Mouse (Mus musculus): ENCODE results near the gene Jazf1. TPM values are rescaled to one million over a fixed set of nuclear protein-coding genes. Genes with fewer than 3 reads are reported as not detected.

The Jazf1 gene
- total and polyA plus RNA-seq, 3 experiments: 0.42 to 1.7 (median 0.75) TPM

DNA sequence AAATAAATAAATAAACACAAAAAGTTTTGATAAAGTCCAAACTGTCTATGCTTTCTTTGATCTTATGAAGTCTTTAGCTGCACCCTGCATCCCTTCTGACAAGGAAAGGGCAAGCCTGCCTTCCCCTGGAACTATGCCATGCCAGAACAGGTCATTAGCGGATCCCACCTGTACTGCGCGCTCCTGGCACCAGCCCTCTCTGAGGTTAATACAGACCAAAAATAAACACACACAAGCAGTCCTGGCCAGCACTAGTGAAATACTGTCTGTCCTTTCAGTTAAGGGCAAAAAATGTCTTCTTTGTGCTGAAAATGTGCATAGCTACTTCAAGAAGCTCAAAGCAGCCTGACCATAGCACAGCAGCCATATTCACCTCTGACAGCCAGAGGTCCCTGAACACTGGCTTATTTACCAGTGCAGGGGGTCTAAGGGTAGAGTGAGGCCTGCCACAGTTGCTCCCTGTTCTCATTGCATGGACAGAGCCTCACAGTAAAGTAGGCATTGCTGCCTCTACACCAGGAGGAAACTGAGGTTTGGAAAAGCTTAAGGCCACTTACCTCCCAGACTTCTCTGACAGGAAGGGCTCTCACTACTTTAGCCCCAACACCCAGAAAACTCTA is 263.1 kb downstream of the Jazf1 start:
- DNase-seq (ENCODE audit: extremely low read depth): no peak
- no peaks in the 10 kb centered on the region for H3K27me3 ChIP-seq (replicated peaks)
- dilution Hi-C loops (cut with MboI; ENCODE audit: extremely low pct_ligation_motif_present, extremely low pct_unique_long_range_greater_than_20kb, low sequenced_read_pairs) (no loop called here), in situ Hi-C loops (cut with MboI; ENCODE audit: low pct_ligation_motif_present, low pct_unique_long_range_greater_than_20kb, low sequenced_read_pairs) (no loop called here)
- no peaks in the 10 kb centered on the region for H3K79me2 ChIP-seq (replicated peaks; ENCODE audit: control insufficient read depth, extremely low read depth, insufficient read depth, poor library complexity, severe bottlenecking)
- H3K9ac ChIP-seq (ENCODE audit: insufficient read depth, low read depth): no peak overlapping the region
- H3K4me3 ChIP-seq (replicated peaks in 1 of 3; ENCODE audit: low read depth in 2 of 3, low read length in 2 of 3, poor library complexity in 1 of 3): no peak overlapping the region
- no peak for TF ChIP-seq USF1 (IDR thresholded peaks at IDR 0.05; ENCODE audit: low read depth, low read length)
- no peak for TF ChIP-seq PAX5 (IDR thresholded peaks at IDR 0.05; ENCODE audit: low read length)
- no peak for TF ChIP-seq E2F4 (IDR thresholded peaks at IDR 0.05; ENCODE audit: insufficient replicate concordance, low read depth, low read length)
- no peak for TF ChIP-seq IRF4 (IDR thresholded peaks at IDR 0.05; ENCODE audit: low read depth, low read length)
- TF ChIP-seq ETS1 (conservative IDR thresholded peaks at IDR 0.05; ENCODE audit: low read depth, low read length): no peak
- TF ChIP-seq TCF12 (IDR thresholded peaks at IDR 0.05; ENCODE audit: low read depth, low read length): no peak
- no peak for TF ChIP-seq POLR2AphosphoS2 (IDR thresholded peaks at IDR 0.05; ENCODE audit: low read depth, low read length)
- TF ChIP-seq ELF1 (IDR thresholded peaks at IDR 0.05; ENCODE audit: low read depth, low read length): no peak
- no peak for TF ChIP-seq BHLHE40 (IDR thresholded peaks at IDR 0.05; ENCODE audit: low read depth, low read length)
- TF ChIP-seq MXI1 (IDR thresholded peaks at IDR 0.05; ENCODE audit: low read depth, low read length): no peak
- H3K36me3 ChIP-seq (replicated peaks in 1 of 2; ENCODE audit: control insufficient read depth in 1 of 2, insufficient read depth in 1 of 2, low read length in 1 of 2): no peaks in the 10 kb centered on the region
- H3K27ac ChIP-seq (ENCODE audit: insufficient read depth, low read depth): no peak overlapping the region
- H3K9me3 ChIP-seq (replicated peaks; ENCODE audit: low read length): no peaks in the 10 kb centered on the region
- H3K4me2 ChIP-seq (ENCODE audit: insufficient read depth, low read depth, poor library complexity, severe bottlenecking): no peak overlapping the region
- H3K4me1 ChIP-seq (ENCODE audit: control insufficient read depth in 1 of 2, insufficient read depth in 2 of 2): peaks cover 0 to 7% of the 10 kb centered on the region in 2 experiments; a peak in 1 of 4 replicates

DNA sequence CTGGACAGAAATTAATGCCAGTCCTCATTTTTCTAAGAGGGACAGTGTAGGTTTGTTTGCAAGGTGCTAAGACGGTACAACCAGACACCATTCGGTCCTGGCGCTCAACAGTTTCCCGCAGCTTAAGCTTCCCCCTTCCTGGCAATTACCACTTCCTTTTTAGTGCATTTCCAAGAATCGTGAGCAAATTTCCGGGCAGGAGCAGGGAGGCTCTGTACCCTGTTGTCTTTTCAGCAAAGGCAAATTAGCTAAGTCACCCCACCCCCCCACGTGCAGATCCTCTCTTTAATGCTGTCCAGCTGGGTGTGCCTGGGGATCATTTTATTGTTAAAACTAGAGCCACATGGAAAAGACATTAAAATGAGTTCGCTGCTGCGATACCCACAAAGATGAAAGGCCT is 266.2 kb downstream of the Jazf1 start:
- H3K4me1 ChIP-seq (ENCODE audit: control insufficient read depth in 1 of 2, insufficient read depth in 2 of 2): peaks cover 6 to 12% of the 10 kb centered on the region in 2 experiments; a peak in 2 of 4 replicates
- H3K4me2 ChIP-seq (ENCODE audit: insufficient read depth, low read depth, poor library complexity, severe bottlenecking): no peak overlapping the region
- no peak for DNase-seq (ENCODE audit: extremely low read depth)
- no peak overlapping the region for H3K27ac ChIP-seq (ENCODE audit: insufficient read depth, low read depth)
- H3K79me2 ChIP-seq (replicated peaks; ENCODE audit: control insufficient read depth, extremely low read depth, insufficient read depth, poor library complexity, severe bottlenecking): no peaks in the 10 kb centered on the region
- no peak overlapping the region for H3K4me3 ChIP-seq (replicated peaks in 1 of 3; ENCODE audit: low read depth in 2 of 3, low read length in 2 of 3, poor library complexity in 1 of 3)
- H3K27me3 ChIP-seq (replicated peaks): no peaks in the 10 kb centered on the region
- TF ChIP-seq TCF12 (IDR thresholded peaks at IDR 0.05; ENCODE audit: low read depth, low read length) (no peak), POLR2AphosphoS2 (IDR thresholded peaks at IDR 0.05; ENCODE audit: low read depth, low read length) (no peak), CTCF (conservative IDR thresholded peaks at IDR 0.05 in 1 of 2, IDR thresholded peaks at IDR 0.05 in 1 of 2; ENCODE audit: low read depth in 2 of 2, low read length in 2 of 2) (no peak), ZC3H11A (IDR thresholded peaks at IDR 0.05; ENCODE audit: low read depth, low read length) (no peak), POLR2A (IDR thresholded peaks at IDR 0.05; ENCODE audit: low read depth, low read length) (no peak), USF2 (conservative IDR thresholded peaks at IDR 0.05; ENCODE audit: low read depth, low read length) (no peak), MYC (IDR thresholded peaks at IDR 0.05; ENCODE audit: low read depth, low read length) (no peak), PAX5 (IDR thresholded peaks at IDR 0.05; ENCODE audit: low read length) (no peak), SIN3A (IDR thresholded peaks at IDR 0.05; ENCODE audit: low read length) (no peak), HCFC1 (IDR thresholded peaks at IDR 0.05; ENCODE audit: low read depth, low read length) (no peak), UBTF (IDR thresholded peaks at IDR 0.05; ENCODE audit: low read depth, low read length) (no peak), MAFK (IDR thresholded peaks at IDR 0.05; ENCODE audit: insufficient replicate concordance, low read length) (no peak)
- H3K36me3 ChIP-seq (replicated peaks in 1 of 2; ENCODE audit: control insufficient read depth in 1 of 2, insufficient read depth in 1 of 2, low read length in 1 of 2): no peaks in the 10 kb centered on the region
- in situ Hi-C loops (cut with MboI; ENCODE audit: low pct_ligation_motif_present, low pct_unique_long_range_greater_than_20kb, low sequenced_read_pairs) (no loop called here), dilution Hi-C loops (cut with MboI; ENCODE audit: extremely low pct_ligation_motif_present, extremely low pct_unique_long_range_greater_than_20kb, low sequenced_read_pairs) (no loop called here)
- no peak overlapping the region for H3K9ac ChIP-seq (ENCODE audit: insufficient read depth, low read depth)
- H3K9me3 ChIP-seq (replicated peaks; ENCODE audit: low read length): peaks cover 4% of the 10 kb centered on the region
